Mouse (Mus musculus): ENCODE results near the gene Snai1. TPM values are rescaled to one million over a fixed set of nuclear protein-coding genes. Genes with fewer than 3 reads are reported as not detected.
A peak's percentile ranks its signal among the peaks of the same experiment; 100 is the strongest.

Gene Snai1
- polyA plus RNA-seq, 1 experiment from 2014 or later = 5.1 TPM

GRCm38 (mm10) chr2:167544456-167544855 lies 6.5 kb downstream of the Snai1 start:
- peaks cover 14% of the 10 kb centered on the region for H3K27me3 ChIP-seq (replicated peaks)
- H3K4me3 ChIP-seq = no peak overlapping the region
- peaks cover 6% of the 10 kb centered on the region; the same call in 1 of the 2 replicates for H3K4me1 ChIP-seq
- no peaks in the 10 kb centered on the region for H3K36me3 ChIP-seq (replicated peaks)
- 71% methylated on average over 5 of the region's 5 CpGs for WGBS
- no peaks in the 10 kb centered on the region for H3K9me3 ChIP-seq
- H3K9ac ChIP-seq = no peak overlapping the region
- H3K27ac ChIP-seq = no peak overlapping the region
- no peak overlapping the region for H3K4me2 ChIP-seq
- ATAC-seq (replicated peaks) = no peak

GRCm38 (mm10) chr2:167546447-167547195 lies 8.6 kb downstream of the Snai1 start:
- H3K36me3 ChIP-seq (replicated peaks) = no peaks in the 10 kb centered on the region

GRCm38 (mm10) chr2:167547444-167547843 lies 9.4 kb downstream of the Snai1 start:
- Histone ChIP-seq H3K9me3 (no peaks in the 10 kb centered on the region), H3K4me3 (no peak overlapping the region), H3K4me1 (no peaks in the 10 kb centered on the region), H3K27me3 (replicated peaks) (no peaks in the 10 kb centered on the region), H3K4me2 (no peak overlapping the region), H3K27ac (no peak overlapping the region), H3K9ac (no peak overlapping the region), H3K36me3 (replicated peaks) (no peaks in the 10 kb centered on the region)
- WGBS = 69% methylated on average over 8 of the region's 8 CpGs
- no peak for ATAC-seq (replicated peaks)

More at GRCm38 (mm10) chr2:167546447-167547195, 8.6 kb downstream of the Snai1 start:
- Histone ChIP-seq H3K27ac (no peak overlapping the region), H3K4me2 (no peak overlapping the region), H3K9ac (no peak overlapping the region), H3K4me1 (no peaks in the 10 kb centered on the region), H3K27me3 (replicated peaks) (no peaks in the 10 kb centered on the region), H3K9me3 (no peaks in the 10 kb centered on the region), H3K4me3 (no peak overlapping the region)
- WGBS = 85% methylated on average over 18 of the region's 18 CpGs
- ATAC-seq (replicated peaks) = no peak

GRCm38 (mm10) chr2:167548961-167549360 lies 11.0 kb downstream of the Snai1 start:
- WGBS = 84% methylated on average over 7 of the region's 7 CpGs
- no peak for ATAC-seq (replicated peaks)
- Histone ChIP-seq H3K27ac (no peak overlapping the region), H3K27me3 (replicated peaks) (no peaks in the 10 kb centered on the region), H3K4me3 (no peak overlapping the region), H3K4me1 (no peaks in the 10 kb centered on the region), H3K9ac (no peak overlapping the region), H3K9me3 (no peaks in the 10 kb centered on the region), H3K36me3 (replicated peaks) (no peaks in the 10 kb centered on the region), H3K4me2 (no peak overlapping the region)

GRCm38 (mm10) chr2:167550341-167550854 lies 12.4 kb downstream of the Snai1 start:
- 79% methylated on average over 8 of the region's 8 CpGs for WGBS
- H3K9me3 ChIP-seq = no peaks in the 10 kb centered on the region
- no peaks in the 10 kb centered on the region for H3K4me1 ChIP-seq
- no peak overlapping the region for H3K9ac ChIP-seq
- no peaks in the 10 kb centered on the region for H3K36me3 ChIP-seq (replicated peaks)
- no peaks in the 10 kb centered on the region for H3K27me3 ChIP-seq (replicated peaks)
- H3K4me3 ChIP-seq = no peak overlapping the region
- no peak overlapping the region for H3K4me2 ChIP-seq
- no peak for ATAC-seq (replicated peaks)
- H3K27ac ChIP-seq = no peak overlapping the region

- Histone ChIP-seq H3K27me3 (replicated peaks) (no peaks in the 10 kb centered on the region), H3K9ac (no peak overlapping the region), H3K4me2 (no peak overlapping the region), H3K9me3 (no peaks in the 10 kb centered on the region), H3K27ac (no peak overlapping the region), H3K4me1 (no peaks in the 10 kb centered on the region), H3K4me3 (no peak overlapping the region), H3K36me3 (replicated peaks) (no peaks in the 10 kb centered on the region)
- no peak for ATAC-seq (replicated peaks)
- WGBS = 71% methylated on average over 8 of the region's 8 CpGs
These were observed 13.4 kb downstream of the Snai1 start for GRCm38 (mm10) chr2:167551342-167551920.

- no peak for ATAC-seq (replicated peaks)
- H3K27ac ChIP-seq = no peak overlapping the region
- WGBS = 86% methylated on average over 4 of the region's 4 CpGs
- H3K4me3 ChIP-seq = no peak overlapping the region
- H3K4me1 ChIP-seq = no peaks in the 10 kb centered on the region
- H3K4me2 ChIP-seq = no peak overlapping the region
- H3K9me3 ChIP-seq = no peaks in the 10 kb centered on the region
- no peaks in the 10 kb centered on the region for H3K36me3 ChIP-seq (replicated peaks)
- no peaks in the 10 kb centered on the region for H3K27me3 ChIP-seq (replicated peaks)
- H3K9ac ChIP-seq = no peak overlapping the region
These were observed 14.3 kb downstream of the Snai1 start for GRCm38 (mm10) chr2:167552292-167552691.

- ATAC-seq (replicated peaks) = no peak
- no peaks in the 10 kb centered on the region for H3K9me3 ChIP-seq
- no peaks in the 10 kb centered on the region for H3K27me3 ChIP-seq (replicated peaks)
- H3K36me3 ChIP-seq (replicated peaks) = no peaks in the 10 kb centered on the region
- no peak overlapping the region for H3K4me3 ChIP-seq
- no peaks in the 10 kb centered on the region for H3K4me1 ChIP-seq
- WGBS = 16% methylated on average over 11 of the region's 11 CpGs
- H3K27ac ChIP-seq = no peak overlapping the region
- H3K9ac ChIP-seq = no peak overlapping the region
- no peak overlapping the region for H3K4me2 ChIP-seq
These were observed 15.0 kb downstream of the Snai1 start for GRCm38 (mm10) chr2:167552927-167553402.

GRCm38 (mm10) chr2:167555766-167556165 lies 17.8 kb downstream of the Snai1 start:
- ATAC-seq (replicated peaks) = no peak
- Histone ChIP-seq H3K27me3 (replicated peaks) (0 out of 2 replicates have a peak, but pooled peaks cover 4% of the 10 kb centered on the region), H3K4me3 (no peak overlapping the region), H3K9me3 (no peaks in the 10 kb centered on the region), H3K27ac (no peak overlapping the region), H3K36me3 (replicated peaks) (no peaks in the 10 kb centered on the region), H3K9ac (no peak overlapping the region), H3K4me2 (no peak overlapping the region), H3K4me1 (peaks cover 10% of the 10 kb centered on the region)
- 91% methylated on average over 5 of the region's 5 CpGs for WGBS

- no peak overlapping the region for H3K27ac ChIP-seq
- H3K27me3 ChIP-seq (replicated peaks) = 0 out of 2 replicates have a peak, but pooled peaks cover 4% of the 10 kb centered on the region
- 0 out of 2 replicates have a peak overlapping the region, but pooled peaks have one; percentile 10 for H3K9ac ChIP-seq
- peak overlapping the region; percentile 16; the same call in 1 of the 2 replicates for H3K4me3 ChIP-seq
- 14% methylated on average over 27 of the region's 27 CpGs for WGBS
- H3K4me1 ChIP-seq = peaks cover 10% of the 10 kb centered on the region
- no peaks in the 10 kb centered on the region for H3K36me3 ChIP-seq (replicated peaks)
- no peak for ATAC-seq (replicated peaks)
- no peaks in the 10 kb centered on the region for H3K9me3 ChIP-seq
- H3K4me2 ChIP-seq = peak overlapping the region; percentile 48
These were observed 21.4 kb downstream of the Snai1 start for GRCm38 (mm10) chr2:167559413-167559812.

GRCm38 (mm10) chr2:167562101-167562500 lies 24.1 kb downstream of the Snai1 start:
- Histone ChIP-seq H3K9me3 (no peaks in the 10 kb centered on the region), H3K4me3 (no peak overlapping the region), H3K27ac (no peak overlapping the region), H3K36me3 (replicated peaks) (no peaks in the 10 kb centered on the region), H3K9ac (no peak overlapping the region), H3K4me1 (peaks cover 15% of the 10 kb centered on the region), H3K27me3 (replicated peaks) (0 out of 2 replicates have a peak, but pooled peaks cover 4% of the 10 kb centered on the region), H3K4me2 (no peak overlapping the region)
- no peak for ATAC-seq (replicated peaks)
- WGBS = 43% methylated on average over 8 of the region's 8 CpGs

GRCm38 (mm10) chr2:167563035-167563434 lies 25.0 kb downstream of the Snai1 start:
- no peak overlapping the region for H3K4me3 ChIP-seq
- H3K4me1 ChIP-seq = peaks cover 15% of the 10 kb centered on the region
- no peaks in the 10 kb centered on the region for H3K36me3 ChIP-seq (replicated peaks)
- no peak overlapping the region for H3K4me2 ChIP-seq
- H3K9ac ChIP-seq = no peak overlapping the region
- 0 out of 2 replicates have a peak, but pooled peaks cover 4% of the 10 kb centered on the region for H3K27me3 ChIP-seq (replicated peaks)
- H3K27ac ChIP-seq = no peak overlapping the region
- ATAC-seq (replicated peaks) = no peak
- H3K9me3 ChIP-seq = no peaks in the 10 kb centered on the region
- WGBS = 81% methylated on average over 5 of the region's 5 CpGs
